Mouse (Mus musculus) embryonic facial prominence, embryonic 10.5 days (tissue): ENCODE measurements at regions not wholly inside any gene's neighbourhood (a gene's known extent, or its start where the extent isn't known, plus 50 kb on each side); places are given as distances from the start of the nearest gene placed in this dataset.
"Not testable (repeated sequence)": the region's sequence is repeated elsewhere in the genome, so short reads cannot be mapped to it uniquely, and the experiment has no call there.

Experiments used
- DNase-seq: peaks from one replicate; pipeline ENCODE4 v3.0.0-alpha.2; 2017; ENCODE audit warnings: low spot score
- H3K27ac ChIP-seq: fragments of 300-500 bp; sonication (generic); replicated peaks from 2 replicates; pipeline ENCODE4 v1.5.1; 2016; ENCODE audit warnings: mild to moderate bottlenecking
- H3K27me3 ChIP-seq: fragments of 300-500 bp; sonication (generic); replicated peaks from 2 replicates; pipeline ENCODE4 v1.6.1; 2016; ENCODE audit warnings: low read depth, mild to moderate bottlenecking; ENCODE audit not compliant: poor library complexity, severe bottlenecking
- H3K36me3 ChIP-seq: fragments of 300-500 bp; sonication (generic); replicated peaks from 2 replicates; pipeline ENCODE4 v1.6.1; 2016; ENCODE audit warnings: mild to moderate bottlenecking, moderate library complexity
- H3K4me1 ChIP-seq: fragments of 300-500 bp; sonication (generic); 2 replicates; pipeline ENCODE4 v1.6.1; 2016
- H3K4me3 ChIP-seq: fragments of 300-500 bp; sonication (generic); 2 replicates; pipeline ENCODE4 v1.5.1; 2016; ENCODE audit warnings: mild to moderate bottlenecking, moderate library complexity
- H3K9me3 ChIP-seq: fragments of 300-500 bp; sonication (generic); 2 replicates; pipeline ENCODE4 v1.6.1; 2016; ENCODE audit warnings: mild to moderate bottlenecking
- WGBS: fragments of 180-500 bp; shearing (Covaris S2); methylation state at CpG from one replicate; pipeline ENCODE4 v1.1.7; 2016; 5-methylcytosine and 5-hydroxymethylcytosine counted together

DNA sequence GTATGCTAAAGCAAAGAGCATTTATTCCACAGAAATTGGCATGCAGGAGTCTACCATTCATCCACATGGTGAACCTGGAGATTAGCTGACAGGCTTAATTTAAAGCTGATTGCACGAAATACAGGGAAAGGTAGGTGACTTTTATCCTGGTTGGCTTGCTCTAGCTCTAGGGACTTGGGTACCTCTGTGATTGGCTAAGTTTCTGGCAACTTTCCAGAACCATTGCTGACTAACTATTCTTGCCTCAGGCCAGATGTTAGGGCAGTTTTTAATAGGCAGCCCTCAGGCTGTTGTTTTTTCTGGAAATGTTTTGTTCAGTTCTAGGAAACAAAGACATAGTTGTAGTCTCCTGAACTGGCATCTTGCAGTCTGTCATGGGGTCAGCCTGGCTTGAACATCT is 871.1 kb upstream of the Gpc5 start:
- no peaks in the 10 kb centered on the region for H3K36me3 ChIP-seq
- no peak for DNase-seq
- no peaks in the 10 kb centered on the region for H3K27me3 ChIP-seq

DNA sequence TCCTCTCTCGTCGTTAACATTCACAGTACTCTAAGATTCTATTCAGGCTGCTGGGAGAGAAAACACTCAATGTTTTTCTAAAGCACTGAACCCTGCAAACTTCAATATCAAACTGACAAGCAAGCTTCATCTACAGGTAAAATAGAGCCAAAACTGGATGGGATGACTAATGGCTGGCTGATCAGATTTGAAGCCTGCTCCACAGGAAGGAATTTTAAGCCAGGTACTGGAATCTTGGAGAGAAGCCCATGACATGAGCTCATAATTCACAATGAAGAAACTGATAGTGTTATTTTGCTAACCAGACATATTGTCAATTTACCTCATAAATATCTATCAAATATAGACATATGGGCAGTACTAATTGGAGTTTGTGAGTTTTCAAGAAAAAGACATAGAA is 861.3 kb upstream of the Gpc5 start:
- no peak overlapping the region for H3K27ac ChIP-seq
- no peaks in the 10 kb centered on the region for H3K36me3 ChIP-seq
- no peak for DNase-seq
- no peaks in the 10 kb centered on the region for H3K4me1 ChIP-seq
- H3K27me3 ChIP-seq, result no peaks in the 10 kb centered on the region
- no peak overlapping the region for H3K4me3 ChIP-seq
- 92% methylated on average over 2 of the region's 2 CpGs for WGBS
- H3K9me3 ChIP-seq, result no peaks in the 10 kb centered on the region

More for the DNA sequence above, 871.1 kb upstream of the Gpc5 start:
- Histone ChIP-seq H3K4me1 (no peaks in the 10 kb centered on the region), H3K4me3 (no peak overlapping the region), H3K9me3 (no peaks in the 10 kb centered on the region), H3K27ac (no peak overlapping the region)
- WGBS, result 64% methylated on average over 1 of the region's 1 CpGs

DNA sequence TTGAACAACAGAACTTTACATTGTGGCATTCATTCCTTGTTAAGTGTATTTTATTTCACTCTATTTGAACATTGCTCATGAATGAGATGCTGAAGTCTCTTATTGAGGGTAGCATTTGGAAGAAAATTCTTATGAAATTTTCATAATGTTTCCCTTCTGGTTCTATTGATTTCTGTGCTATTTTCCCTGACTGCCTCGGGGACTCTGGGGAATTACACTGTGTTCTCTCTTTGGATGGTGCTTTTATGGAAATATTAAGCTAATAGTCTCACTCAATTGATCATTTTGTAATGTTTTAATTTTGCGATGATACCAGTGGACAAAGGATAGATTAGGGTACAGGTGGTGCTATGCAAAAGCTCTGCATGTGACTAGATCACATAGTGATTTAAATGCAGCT is 837.0 kb upstream of the Gpc5 start:
- Histone ChIP-seq H3K36me3 (no peaks in the 10 kb centered on the region), H3K4me3 (no peak overlapping the region), H3K27me3 (no peaks in the 10 kb centered on the region), H3K27ac (no peak overlapping the region), H3K4me1 (no peaks in the 10 kb centered on the region), H3K9me3 (no peaks in the 10 kb centered on the region)
- 88% methylated on average over 2 of the region's 2 CpGs for WGBS
- DNase-seq, result no peak

DNA sequence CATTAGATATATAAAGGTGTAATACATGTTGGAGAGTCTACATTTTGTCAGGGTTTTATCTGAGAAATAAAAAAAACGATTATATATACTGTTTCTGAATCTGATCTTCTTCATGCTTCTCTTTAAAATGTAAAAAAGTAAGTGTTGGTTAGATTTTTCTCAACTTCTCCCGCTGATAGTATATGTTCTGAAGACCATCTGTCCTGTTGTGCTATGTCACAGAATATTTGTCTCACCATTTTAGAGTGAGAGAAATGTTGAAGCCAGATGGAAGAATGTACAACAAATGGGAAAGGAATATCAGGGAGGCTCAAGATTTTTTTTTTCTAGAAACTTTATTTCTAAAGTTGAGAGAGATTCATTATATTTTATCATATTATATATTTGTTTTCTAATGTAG is 830.4 kb upstream of the Gpc5 start:
- no peaks in the 10 kb centered on the region for H3K36me3 ChIP-seq
- H3K27ac ChIP-seq, result no peak overlapping the region
- H3K4me1 ChIP-seq, result no peaks in the 10 kb centered on the region
- no peak overlapping the region for H3K4me3 ChIP-seq
- 79% methylated on average over 2 of the region's 2 CpGs for WGBS
- no peaks in the 10 kb centered on the region for H3K9me3 ChIP-seq
- H3K27me3 ChIP-seq, result no peaks in the 10 kb centered on the region
- DNase-seq, result no peak

DNA sequence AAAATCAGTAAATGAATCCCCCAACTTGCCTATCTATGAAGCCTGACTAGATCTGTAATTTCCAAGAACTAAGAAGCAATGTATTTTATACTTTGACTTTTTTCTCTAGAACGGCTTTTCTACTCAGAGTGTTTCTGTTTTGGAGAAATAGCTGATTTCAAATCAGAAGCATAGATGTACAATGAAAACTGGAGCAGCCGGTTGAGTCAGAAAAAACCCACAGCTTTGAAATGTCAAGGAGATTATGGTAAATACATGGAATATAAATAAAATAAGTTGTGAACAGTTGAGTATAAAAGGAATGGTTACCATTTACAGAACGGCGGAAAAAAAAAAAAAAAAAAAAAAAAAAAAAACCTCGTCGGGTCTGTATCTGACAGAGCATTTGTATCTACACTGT is 791.4 kb upstream of the Gpc5 start:
- Histone ChIP-seq H3K27me3 (no peaks in the 10 kb centered on the region), H3K27ac (no peak overlapping the region), H3K9me3 (no peaks in the 10 kb centered on the region), H3K4me1 (no peaks in the 10 kb centered on the region), H3K4me3 (no peak overlapping the region), H3K36me3 (no peaks in the 10 kb centered on the region)
- WGBS, result 90% methylated on average over 6 of the region's 6 CpGs
- no peak for DNase-seq

DNA sequence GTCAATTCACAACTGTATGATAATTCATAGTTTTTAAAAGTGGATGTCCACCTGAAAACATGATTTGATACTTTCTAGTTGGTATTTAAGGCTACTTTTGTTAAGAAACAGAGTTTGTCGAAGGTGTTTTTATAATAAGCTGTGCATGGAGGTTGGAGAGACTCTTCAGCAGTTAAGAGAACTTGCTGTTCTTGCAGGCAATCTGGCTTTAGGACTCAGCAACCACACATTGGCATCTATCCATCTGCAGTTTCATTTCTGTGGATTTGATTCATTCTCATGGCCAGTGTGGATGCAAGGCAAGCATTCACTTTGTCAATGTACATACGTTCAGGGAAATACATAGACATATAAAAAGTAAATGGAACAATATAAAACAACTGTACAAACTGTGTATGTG is 784.5 kb upstream of the Gpc5 start:
- no peak overlapping the region for H3K4me3 ChIP-seq
- no peaks in the 10 kb centered on the region for H3K36me3 ChIP-seq
- no peaks in the 10 kb centered on the region for H3K9me3 ChIP-seq
- DNase-seq, result no peak
- H3K4me1 ChIP-seq, result no peaks in the 10 kb centered on the region
- H3K27me3 ChIP-seq, result no peaks in the 10 kb centered on the region
- H3K27ac ChIP-seq, result no peak overlapping the region
- WGBS, result 86% methylated on average over 2 of the region's 2 CpGs

DNA sequence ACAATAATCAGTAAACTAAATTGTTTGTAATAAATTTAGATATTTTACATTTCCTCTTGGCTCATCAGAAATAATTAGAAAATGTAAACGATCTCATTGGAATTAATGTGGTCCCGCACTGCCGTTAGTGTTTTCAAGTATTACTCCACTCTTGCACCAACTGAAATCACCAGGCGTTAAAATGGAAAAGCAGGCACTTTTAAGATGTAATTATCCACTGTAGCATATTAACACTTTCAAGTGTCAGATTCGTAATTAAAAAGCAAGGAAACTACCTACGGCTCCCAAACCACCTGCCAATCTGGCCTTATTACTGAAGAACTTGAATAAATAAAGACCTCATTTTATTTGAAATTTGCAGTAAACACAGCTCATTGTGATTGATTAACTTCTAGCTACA is 759.4 kb upstream of the Gpc5 start:
- Histone ChIP-seq H3K9me3 (no peaks in the 10 kb centered on the region), H3K4me3 (no peak overlapping the region), H3K4me1 (no peaks in the 10 kb centered on the region), H3K36me3 (no peaks in the 10 kb centered on the region), H3K27ac (no peak overlapping the region), H3K27me3 (no peaks in the 10 kb centered on the region)
- WGBS, result 94% methylated on average over 6 of the region's 6 CpGs
- no peak for DNase-seq

DNA sequence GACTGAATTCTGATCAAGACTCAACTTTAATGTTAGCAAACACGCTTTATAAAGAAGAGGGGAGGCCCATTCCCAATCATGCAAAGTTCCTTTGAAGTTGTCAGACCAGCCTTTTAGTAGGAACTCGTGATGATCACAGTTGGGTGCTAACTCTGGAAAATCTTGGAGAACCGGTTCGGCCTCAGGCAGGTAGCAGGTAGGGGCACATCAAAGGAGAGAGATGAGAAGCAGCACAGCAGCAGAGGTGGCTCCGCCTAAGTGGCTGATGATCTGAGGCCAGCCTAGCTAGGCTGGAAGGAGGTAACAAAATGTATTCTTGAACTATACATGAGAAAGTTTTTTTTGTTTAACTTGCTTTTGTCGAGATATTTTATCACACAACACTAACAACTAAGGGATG is 742.7 kb upstream of the Gpc5 start:
- no peaks in the 10 kb centered on the region for H3K4me1 ChIP-seq
- DNase-seq, result peak; percentile 16
- 58% methylated on average over 6 of the region's 6 CpGs for WGBS
- H3K27me3 ChIP-seq, result no peaks in the 10 kb centered on the region
- H3K9me3 ChIP-seq, result no peaks in the 10 kb centered on the region
- H3K4me3 ChIP-seq, result no peak overlapping the region
- no peak overlapping the region for H3K27ac ChIP-seq
- H3K36me3 ChIP-seq, result no peaks in the 10 kb centered on the region

DNA sequence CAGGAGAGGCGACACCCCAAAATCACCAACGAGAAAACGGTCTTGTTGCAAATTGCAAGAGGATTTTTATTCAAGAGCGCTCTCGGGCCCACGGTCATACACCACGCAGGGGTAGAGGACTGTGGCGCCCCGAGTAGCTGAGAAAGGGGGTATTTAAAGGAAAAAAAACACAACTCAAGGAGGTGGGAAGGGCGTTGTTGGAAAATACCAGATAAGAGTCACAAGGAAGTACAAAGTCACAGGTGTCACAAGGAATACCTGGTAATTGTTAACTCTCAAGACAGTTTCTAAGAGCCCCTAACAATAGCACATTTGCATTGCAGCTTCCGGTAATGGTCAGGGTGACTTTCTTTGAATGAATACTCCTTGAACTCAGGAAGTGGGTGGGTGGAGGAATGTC is 742.2 kb upstream of the Gpc5 start:
- not testable (repeated sequence) for H3K36me3 ChIP-seq, DNase-seq, H3K27me3 ChIP-seq, H3K4me1 ChIP-seq, H3K9me3 ChIP-seq, H3K4me3 ChIP-seq, H3K27ac ChIP-seq
- WGBS, result 75% methylated on average over 10 of the region's 11 CpGs

DNA sequence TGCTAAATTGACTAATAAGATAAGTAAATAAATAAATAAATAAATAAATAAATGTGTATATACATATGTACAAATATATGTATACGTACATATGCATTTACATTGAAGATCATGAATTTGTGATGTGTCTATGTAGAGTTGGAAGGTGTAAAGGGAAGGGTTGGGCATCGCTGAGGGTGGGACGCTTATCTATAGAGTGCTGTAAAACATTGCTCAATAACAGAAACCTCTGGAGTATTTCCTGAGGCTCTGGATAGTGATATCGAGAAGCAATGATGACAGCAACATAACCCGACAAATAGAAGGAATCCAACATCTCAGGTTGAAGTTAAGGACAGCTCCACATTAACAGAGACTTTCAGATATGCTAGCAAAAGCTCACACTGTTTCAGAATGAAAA is 739.7 kb upstream of the Gpc5 start:
- no peaks in the 10 kb centered on the region for H3K36me3 ChIP-seq
- H3K27me3 ChIP-seq, result no peaks in the 10 kb centered on the region
- no peaks in the 10 kb centered on the region for H3K9me3 ChIP-seq
- WGBS, result 93% methylated on average over 5 of the region's 5 CpGs
- DNase-seq, result no peak
- no peak overlapping the region for H3K4me3 ChIP-seq
- no peak overlapping the region for H3K27ac ChIP-seq
- H3K4me1 ChIP-seq, result no peaks in the 10 kb centered on the region

DNA sequence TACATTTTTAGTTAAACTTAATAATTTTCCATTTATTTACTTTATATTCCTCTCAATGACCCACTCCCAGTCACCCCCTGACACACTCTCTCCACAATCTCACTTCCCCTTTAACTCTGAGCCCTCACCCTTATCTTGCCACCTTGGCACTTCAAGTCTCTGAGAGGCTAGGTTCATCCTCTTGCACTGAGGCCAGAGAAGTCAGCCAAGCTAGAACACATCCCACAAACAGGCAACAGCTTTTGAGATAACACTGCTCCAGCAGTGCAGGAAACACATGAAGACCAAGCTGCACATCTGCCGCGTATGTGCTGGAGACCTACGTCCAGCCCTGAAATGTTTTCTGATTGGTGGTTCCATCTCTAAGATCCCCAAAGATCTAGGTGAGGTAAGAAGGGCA is 717.2 kb upstream of the Gpc5 start:
- no peaks in the 10 kb centered on the region for H3K27me3 ChIP-seq
- no peak overlapping the region for H3K27ac ChIP-seq
- H3K36me3 ChIP-seq, result no peaks in the 10 kb centered on the region
- no peak for DNase-seq
- WGBS, result 98% methylated on average over 3 of the region's 3 CpGs
- no peaks in the 10 kb centered on the region for H3K4me1 ChIP-seq
- H3K9me3 ChIP-seq, result no peaks in the 10 kb centered on the region
- H3K4me3 ChIP-seq, result no peak overlapping the region

DNA sequence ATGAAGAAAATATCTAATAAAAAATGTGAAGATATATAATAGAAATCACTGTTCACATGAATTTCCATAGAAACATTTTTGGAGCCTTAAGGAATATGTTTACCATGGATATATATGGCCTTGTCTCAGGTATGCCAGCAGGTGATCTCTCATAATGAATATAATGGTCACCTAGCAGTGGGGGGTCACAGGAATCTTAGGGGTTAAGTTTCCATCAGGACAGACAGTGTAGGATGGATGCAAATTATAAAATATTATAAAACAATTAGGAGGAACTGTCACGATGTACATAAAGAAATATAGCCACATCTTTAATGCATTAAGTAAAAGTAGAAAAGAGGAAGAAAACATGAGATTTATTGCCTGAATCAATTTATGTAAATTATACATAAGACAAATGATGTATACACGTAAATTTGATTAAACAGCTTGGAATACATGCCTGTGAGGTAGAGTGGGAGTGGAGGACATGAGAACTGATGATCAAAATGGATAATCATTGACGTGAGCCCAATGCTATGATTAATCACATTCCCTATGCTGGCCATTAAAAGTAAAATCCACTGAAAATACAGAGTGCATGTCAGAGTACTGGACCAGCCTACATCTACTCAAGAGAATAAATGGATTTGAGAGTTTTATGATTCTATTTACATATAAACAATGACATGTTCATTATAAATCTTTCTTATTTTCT is 693.0 kb upstream of the Gpc5 start:
- no peak for DNase-seq
- WGBS, result 82% methylated on average over 3 of the region's 3 CpGs

DNA sequence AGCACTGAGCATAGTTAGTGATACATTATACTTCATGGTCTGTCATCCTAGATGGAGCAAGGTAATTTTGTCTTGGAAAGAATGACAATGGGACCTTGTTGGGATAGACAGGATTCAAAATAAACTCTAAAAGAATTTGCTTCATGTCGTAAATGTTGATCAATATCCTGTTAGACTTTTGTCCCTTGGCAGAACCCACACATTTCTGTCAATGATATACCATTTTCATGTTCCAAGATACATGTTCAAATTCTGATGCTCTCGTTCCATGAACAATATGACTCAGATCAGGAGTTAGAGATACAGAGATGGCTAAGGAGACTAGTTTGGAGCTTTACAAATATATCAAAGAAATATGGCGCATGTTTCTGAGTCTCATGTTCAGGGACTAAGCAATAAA is 673.2 kb upstream of the Gpc5 start:
- Histone ChIP-seq H3K27ac (no peak overlapping the region), H3K4me3 (no peak overlapping the region), H3K36me3 (no peaks in the 10 kb centered on the region), H3K4me1 (no peaks in the 10 kb centered on the region), H3K27me3 (no peaks in the 10 kb centered on the region), H3K9me3 (no peaks in the 10 kb centered on the region)
- DNase-seq, result no peak
- WGBS, result 88% methylated on average over 3 of the region's 3 CpGs

More for the DNA sequence above, 693.0 kb upstream of the Gpc5 start:
- Histone ChIP-seq H3K27me3 (no peaks in the 10 kb centered on the region), H3K9me3 (no peaks in the 10 kb centered on the region), H3K27ac (no peak overlapping the region), H3K4me3 (no peak overlapping the region), H3K4me1 (no peaks in the 10 kb centered on the region), H3K36me3 (no peaks in the 10 kb centered on the region)

DNA sequence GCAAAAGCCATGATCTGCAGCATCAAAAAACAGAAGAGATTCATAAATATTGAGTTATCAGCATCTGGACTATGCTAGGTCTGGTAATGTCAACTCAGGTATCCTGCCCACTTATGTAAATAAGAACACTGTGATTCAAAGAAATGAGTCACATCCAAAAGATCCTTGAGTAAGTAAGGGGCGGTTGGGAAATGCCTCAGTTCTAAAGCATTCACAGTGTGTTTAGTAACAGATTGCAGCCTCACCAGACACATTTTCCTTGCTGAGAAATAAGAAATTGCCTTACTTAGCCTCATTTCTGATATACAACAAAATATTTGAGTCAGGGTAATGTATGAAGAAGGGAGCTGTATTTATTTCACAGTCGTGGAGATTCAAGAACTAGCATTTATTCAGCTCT is 666.5 kb upstream of the Gpc5 start:
- H3K27me3 ChIP-seq, result no peaks in the 10 kb centered on the region
- DNase-seq, result no peak
- no peaks in the 10 kb centered on the region for H3K4me1 ChIP-seq
- no peaks in the 10 kb centered on the region for H3K36me3 ChIP-seq
- H3K9me3 ChIP-seq, result no peaks in the 10 kb centered on the region
- H3K27ac ChIP-seq, result no peak overlapping the region
- no peak overlapping the region for H3K4me3 ChIP-seq
- WGBS, result 87% methylated on average over 2 of the region's 2 CpGs
